Mouse (Mus musculus) embryo, embryonic 11 days (tissue): ENCODE data around the gene Dnajb3.
"Not testable (repeated sequence)": the region's sequence is repeated elsewhere in the genome, so short reads cannot be mapped to it uniquely, and the experiment has no call there.

ENCODE experiments used
- DNase-seq: peaks from one replicate; pipeline ENCODE4 v3.0.0-alpha.2; 2015

Dnajb3 gene

GRCm38 (mm10) chr1:88215466-88216380 lies 10.1 kb upstream of the Dnajb3 start:
- peak; percentile 7 for DNase-seq

- peak; percentile 2 for DNase-seq
These were observed 8.9 kb upstream of the Dnajb3 start for GRCm38 (mm10) chr1:88214462-88214952.

- DNase-seq: peak; percentile 2
These were observed 8.3 kb upstream of the Dnajb3 start for GRCm38 (mm10) chr1:88213766-88214461.

- peak; percentile 1 for DNase-seq
These were observed 7.5 kb upstream of the Dnajb3 start for GRCm38 (mm10) chr1:88213061-88213460.

GRCm38 (mm10) chr1:88212341-88213045 lies 6.9 kb upstream of the Dnajb3 start:
- peak; percentile 3 for DNase-seq

- DNase-seq: peak; percentile 4
These were observed 6.2 kb upstream of the Dnajb3 start, which contains the start of gene Ugt1a1 for GRCm38 (mm10) chr1:88211812-88212211. TSS of gene Ugt1a1 (plus strand) at chr1:88211959.

GRCm38 (mm10) chr1:88206843-88207479 lies 1.4 kb upstream of the Dnajb3 start:
- no peak for DNase-seq

GRCm38 (mm10) chr1:88200456-88200855 lies 5.1 kb downstream of the Dnajb3 start, which contains the start of gene Ugt1a2:
TSS of gene Ugt1a2 (plus strand) at chr1:88200601.
- DNase-seq: no peak

GRCm38 (mm10) chr1:88199996-88200395 lies 5.6 kb downstream of the Dnajb3 start:
- DNase-seq: no peak

- DNase-seq: no peak
These were observed 8.1 kb downstream of the Dnajb3 start for GRCm38 (mm10) chr1:88197443-88197842.

GRCm38 (mm10) chr1:88195687-88196086 lies 9.9 kb downstream of the Dnajb3 start:
- no peak for DNase-seq

GRCm38 (mm10) chr1:88192136-88192535 lies 13.4 kb downstream of the Dnajb3 start:
- DNase-seq: no peak

GRCm38 (mm10) chr1:88186325-88186935 lies 19.2 kb downstream of the Dnajb3 start:
- no peak for DNase-seq

- no peak for DNase-seq
These were observed 25.9 kb downstream of the Dnajb3 start for GRCm38 (mm10) chr1:88179657-88180056.

GRCm38 (mm10) chr1:88172190-88172589 lies 33.4 kb downstream of the Dnajb3 start:
- DNase-seq: not testable (repeated sequence)

GRCm38 (mm10) chr1:88165711-88166110 lies 39.9 kb downstream of the Dnajb3 start, which contains the start of gene Ugt1a5:
TSS of gene Ugt1a5 (plus strand) at chr1:88166012.
- no peak for DNase-seq

GRCm38 (mm10) chr1:88158430-88158829 lies 47.2 kb downstream of the Dnajb3 start:
- no peak for DNase-seq
